Mouse (Mus musculus) cerebellum, adult 9-11 months (tissue): Measurements from ENCODE around the gene Olfr585.

Experiments
- DNase-seq: peaks from one replicate; pipeline ENCODE4 v3.0.0; 2022

Olfr585 gene

DNA sequence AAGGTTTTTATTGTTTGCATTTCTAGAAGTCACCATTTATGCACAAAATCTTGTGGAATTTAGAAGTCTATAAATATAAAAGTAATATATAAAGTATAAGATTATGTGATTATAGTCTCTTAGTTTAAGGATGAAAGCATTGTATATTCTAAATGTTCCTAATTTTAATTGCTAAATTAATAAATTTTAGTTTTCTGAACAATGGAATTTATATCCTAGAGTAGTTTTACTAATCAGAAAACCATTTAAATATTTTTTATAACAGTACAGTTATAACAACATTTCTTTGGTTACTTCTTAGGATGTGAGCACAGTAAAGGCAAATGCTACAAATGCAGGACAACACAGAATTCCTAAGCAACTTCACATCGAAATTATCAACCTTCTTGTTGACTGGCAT, at the start of gene Olfr585:
TSS of gene Olfr585 (plus strand) at position 301 of the 400 bp plus-strand sequence.
- no peak for DNase-seq

DNA sequence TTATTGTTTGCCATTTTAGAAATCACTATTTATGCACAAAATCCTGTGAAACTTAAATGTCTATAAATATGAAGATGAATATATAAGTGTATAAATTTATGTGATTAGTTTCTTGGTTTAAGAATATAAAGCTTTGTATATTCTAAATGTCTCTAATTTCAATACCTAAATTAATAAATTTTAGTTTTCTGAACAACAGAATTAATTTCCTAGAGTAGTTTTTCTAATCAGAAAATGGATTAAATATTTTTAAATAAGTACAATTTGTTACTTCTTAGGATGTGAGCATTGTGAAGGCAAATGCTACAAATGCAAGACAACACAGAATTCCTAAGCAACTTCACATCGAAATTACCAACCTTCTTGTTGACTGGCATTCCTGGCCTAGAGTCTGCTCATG, 46.5 kb upstream of the Olfr585 start, which contains the start of gene Olfr583:
TSS of gene Olfr583 (plus strand) at position 301 of the 400 bp plus-strand sequence.
- no peak for DNase-seq

DNA sequence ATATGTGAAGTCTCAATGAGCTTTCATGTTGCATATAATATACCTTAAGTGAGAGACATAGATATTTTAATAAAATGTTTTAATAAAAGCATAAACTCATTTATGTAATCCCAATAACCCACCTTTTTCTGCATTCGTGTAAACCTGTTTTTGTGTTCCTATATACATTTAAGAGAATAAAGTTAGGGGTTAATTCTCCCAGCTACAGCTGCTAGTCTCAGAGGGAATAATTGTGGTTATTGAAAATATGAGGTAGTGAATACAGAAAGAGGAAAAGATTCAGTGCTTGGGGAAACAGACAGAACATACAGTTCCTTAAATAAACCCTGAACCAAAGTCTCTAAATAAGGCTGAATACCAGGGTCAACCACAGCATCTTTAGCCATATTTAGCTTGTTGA, 15.9 kb upstream of the Olfr585 start, which contains the start of gene Olfr584:
TSS of gene Olfr584 (plus strand) at position 301 of the 400 bp plus-strand sequence.
- DNase-seq = no peak

DNA sequence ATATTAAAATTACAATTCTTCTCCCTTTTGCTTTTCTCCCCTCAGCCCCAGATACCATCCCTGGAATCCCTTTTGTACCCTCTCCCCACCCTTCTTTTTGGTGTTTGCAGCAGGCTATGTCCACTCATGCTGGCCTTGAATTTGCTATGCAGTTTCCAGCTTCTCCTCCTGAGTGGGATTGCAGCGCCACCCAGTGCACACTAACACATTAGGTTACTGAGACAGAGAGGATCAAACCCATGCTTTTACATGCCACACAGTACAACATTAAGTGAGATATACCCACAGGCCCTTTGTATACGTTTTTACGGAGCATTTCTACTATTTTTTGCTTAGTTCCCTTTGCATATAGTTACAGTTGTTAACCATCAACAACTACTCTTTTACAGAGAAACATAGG, 21.9 kb downstream of the Olfr585 start:
- no peak for DNase-seq

DNA sequence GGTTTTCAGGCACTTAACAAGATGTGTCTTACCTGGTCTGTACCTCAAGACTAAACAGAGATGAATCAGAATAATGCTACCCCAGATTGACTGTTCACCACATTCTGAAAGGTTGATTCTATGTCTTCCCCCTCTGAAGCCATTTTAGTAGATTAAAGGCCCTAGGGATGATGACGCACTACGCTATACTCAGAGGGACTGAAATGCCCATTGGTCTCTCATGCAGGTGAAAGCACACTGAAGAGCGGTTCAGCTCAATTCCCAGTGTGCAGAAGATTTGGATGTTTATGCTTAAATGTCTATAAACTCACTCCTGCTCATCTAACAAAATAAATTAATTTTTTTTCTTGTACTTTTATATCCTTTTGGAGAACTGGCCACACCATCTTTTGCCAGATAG, 28.0 kb downstream of the Olfr585 start, which contains the start of gene Olfr586:
TSS of gene Olfr586 (minus strand) at position 101 of the 400 bp plus-strand sequence.
- DNase-seq = no peak

DNA sequence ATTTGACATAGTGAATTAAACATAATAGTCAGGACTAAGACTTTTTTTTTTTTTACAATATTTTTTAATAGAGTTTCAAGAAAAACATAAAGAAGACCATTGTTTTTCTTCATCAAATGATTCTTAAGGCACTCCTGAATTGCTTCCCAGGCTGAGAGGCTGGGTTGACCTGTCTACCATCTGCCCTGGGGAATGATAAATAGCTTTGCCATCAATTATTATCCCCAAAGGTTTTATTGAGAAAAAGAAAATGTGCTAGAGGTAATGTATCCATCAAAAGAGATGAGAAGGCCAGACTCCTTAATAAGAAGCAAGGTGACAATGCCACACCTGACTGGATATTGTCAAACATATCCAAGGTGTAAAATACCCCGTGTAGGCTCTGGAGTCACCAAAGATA, 43.1 kb downstream of the Olfr585 start, which contains the start of gene Olfr588-ps1:
TSS of gene Olfr588-ps1 (plus strand) at position 301 of the 400 bp plus-strand sequence.
- no peak for DNase-seq
